In genomic region chr5:92761615-92762353, GRCm38 (mm10) we compare ENCODE assay signal across 24 mouse cellular contexts.
DNase-seq lines count a peak whose midpoint lies in the region; ATAC-seq and TF ChIP-seq lines count a peak whose summit lies in the region.
"Had no signal": no experiment of that assay in that cellular context is flagged by ENCODE, and none has a peak within 500 bp of the region (broad histone marks: within the 10 kb centered on the region; RNA-seq: fewer than 3 reads in every experiment).

No protein-coding gene starts in this region.

- peak overlapping the region; percentile 84 for H3K27ac ChIP-seq in heart, embryonic 13.5 days (replicated peaks)
- H3K27ac ChIP-seq in kidney, embryonic 15.5 days = peak overlapping the region; percentile 52; the same call in 1 of the 2 replicates
- no peak overlapping the region for H3K27ac ChIP-seq in kidney, embryonic 14.5 days (ENCODE audit: low read depth, low read length)
- no peak overlapping the region for H3K27ac ChIP-seq in lung, embryonic 14.5 days (ENCODE audit: low read depth)
- H3K27ac ChIP-seq in small intestine, adult 2 months (ENCODE audit: insufficient read depth, low read depth, low read length) = peak overlapping the region; percentile 91
- H3K27ac ChIP-seq: forebrain, embryonic 13.5 days; hindbrain, embryonic 13.5 days; liver, embryonic 15.5 days had no signal

- ATAC-seq in heart, embryonic 13.5 days (ENCODE audit: extremely low read depth, insufficient number of reproducible peaks, low FRiP score, low TSS enrichment) = no peak
- ATAC-seq in kidney, embryonic 15.5 days (replicated peaks; ENCODE audit: low FRiP score) = no peak
- ATAC-seq in kidney, embryonic 14.5 days (ENCODE audit: low FRiP score, low TSS enrichment) = no peak
- ATAC-seq in lung, embryonic 14.5 days (ENCODE audit: insufficient read depth) = 0 out of 2 replicates have a peak, but pooled peaks have one; percentile 29
- ATAC-seq: CD4-positive, CD25-positive, alpha-beta regulatory T cell, adult 4 months; forebrain, embryonic 13.5 days had no signal

- peaks cover 34% of the 10 kb centered on the region for H3K4me1 ChIP-seq in heart, embryonic 13.5 days
- H3K4me1 ChIP-seq in kidney, embryonic 15.5 days = peaks cover 33% of the 10 kb centered on the region
- H3K4me1 ChIP-seq in kidney, embryonic 14.5 days (ENCODE audit: control insufficient read depth, insufficient read depth, low read length) = peaks cover 11% of the 10 kb centered on the region
- H3K4me1 ChIP-seq in lung, embryonic 14.5 days (ENCODE audit: insufficient read depth) = 0 out of 2 replicates have a peak, but pooled peaks cover 5% of the 10 kb centered on the region
- peaks cover 16% of the 10 kb centered on the region; the same call in 1 of the 2 replicates for H3K4me1 ChIP-seq in small intestine, adult 2 months (ENCODE audit: control insufficient read depth, insufficient read depth, insufficient read length, low read length)
- H3K4me1 ChIP-seq: forebrain, embryonic 13.5 days; hindbrain, embryonic 13.5 days; liver, embryonic 15.5 days had no signal

- H3K27me3 ChIP-seq in heart, embryonic 13.5 days (replicated peaks) = no peaks in the 10 kb centered on the region
- no peaks in the 10 kb centered on the region for H3K27me3 ChIP-seq in kidney, embryonic 15.5 days
- no peaks in the 10 kb centered on the region for H3K27me3 ChIP-seq in kidney, embryonic 14.5 days (ENCODE audit: control insufficient read depth, insufficient read depth, low read length)
- no peaks in the 10 kb centered on the region for H3K27me3 ChIP-seq in lung, embryonic 14.5 days (ENCODE audit: insufficient read depth, low read length)
- no peaks in the 10 kb centered on the region for H3K27me3 ChIP-seq in small intestine, adult 2 months (ENCODE audit: control insufficient read depth, insufficient read depth, low read length)
- H3K27me3 ChIP-seq: forebrain, embryonic 13.5 days; hindbrain, embryonic 13.5 days; liver, embryonic 15.5 days had no signal

- no peak for DNase-seq in heart, postnatal 4 days
- DNase-seq in lung, embryonic 14.5 days = no peak
- DNase-seq in lung, postnatal 36 days = no peak
- DNase-seq: adrenal gland, postnatal 14 days; cerebellum, adult 11 months; cerebellum, adult 9-10 months; cerebellum, postnatal 36 days; gastrocnemius, postnatal 14 days; kidney, adult 18-20 months; layer of hippocampus, postnatal 36 days; left cerebral cortex, postnatal 4 days; lung, postnatal 10 days; midbrain, embryonic 14.5 days; right cerebral cortex, postnatal 4 days; thymus, adult 2 months; thymus, postnatal 36 days had no signal

- H3K9ac ChIP-seq in heart, embryonic 13.5 days = no peak overlapping the region
- no peak overlapping the region for H3K9ac ChIP-seq in kidney, embryonic 15.5 days
- no peak overlapping the region for H3K9ac ChIP-seq in kidney, embryonic 14.5 days (ENCODE audit: low read depth, low read length)
- no peak overlapping the region for H3K9ac ChIP-seq in lung, embryonic 14.5 days
- H3K9ac ChIP-seq: forebrain, embryonic 13.5 days; hindbrain, embryonic 13.5 days; liver, embryonic 15.5 days had no signal

- no peak for TF ChIP-seq CTCF in lung, embryonic 14.5 days (IDR thresholded peaks at IDR 0.05; ENCODE audit: low read depth)
- TF ChIP-seq CTCF in small intestine, adult 2 months (IDR thresholded peaks at IDR 0.05; ENCODE audit: extremely low read depth, insufficient read length, insufficient replicate concordance, low read depth, low read length) = no peak

- H3K4me2 ChIP-seq in heart, embryonic 13.5 days = no peak overlapping the region
- H3K4me2 ChIP-seq in kidney, embryonic 15.5 days = no peak overlapping the region
- H3K4me2 ChIP-seq in kidney, embryonic 14.5 days (replicated peaks; ENCODE audit: low read depth, low read length) = no peak overlapping the region
- no peak overlapping the region for H3K4me2 ChIP-seq in lung, embryonic 14.5 days
- H3K4me2 ChIP-seq: forebrain, embryonic 13.5 days; hindbrain, embryonic 13.5 days; liver, embryonic 15.5 days had no signal

- no peak for TF ChIP-seq POLR2A in small intestine, adult 2 months (IDR thresholded peaks at IDR 0.05; ENCODE audit: low read depth, low read length)

- WGBS in heart, embryonic 13.5 days = 62% methylated on average over 9 of the region's 9 CpGs
- 50% methylated on average over 9 of the region's 9 CpGs for WGBS in kidney, embryonic 15.5 days
- 55% methylated on average over 9 of the region's 9 CpGs for WGBS in kidney, embryonic 14.5 days
- WGBS in lung, embryonic 14.5 days = 54% methylated on average over 9 of the region's 9 CpGs
- WGBS in small intestine, adult 2 months = 38% methylated on average over 9 of the region's 9 CpGs

- H3K9me3 ChIP-seq in heart, embryonic 13.5 days = no peaks in the 10 kb centered on the region
- no peaks in the 10 kb centered on the region for H3K9me3 ChIP-seq in kidney, embryonic 15.5 days (replicated peaks)
- H3K9me3 ChIP-seq in kidney, embryonic 14.5 days (ENCODE audit: control insufficient read depth, low read length) = no peaks in the 10 kb centered on the region
- H3K9me3 ChIP-seq in lung, embryonic 14.5 days (ENCODE audit: low read depth, low read length) = no peaks in the 10 kb centered on the region
- H3K9me3 ChIP-seq: forebrain, embryonic 13.5 days; hindbrain, embryonic 13.5 days; liver, embryonic 15.5 days had no signal

- H3K36me3 ChIP-seq in heart, embryonic 13.5 days = no peaks in the 10 kb centered on the region
- H3K36me3 ChIP-seq in kidney, embryonic 15.5 days = no peaks in the 10 kb centered on the region
- no peaks in the 10 kb centered on the region for H3K36me3 ChIP-seq in kidney, embryonic 14.5 days (ENCODE audit: control insufficient read depth, insufficient read depth, low read length)
- no peaks in the 10 kb centered on the region for H3K36me3 ChIP-seq in lung, embryonic 14.5 days (ENCODE audit: insufficient read depth)
- H3K36me3 ChIP-seq in small intestine, adult 2 months (ENCODE audit: control insufficient read depth, insufficient read depth, low read length) = no peaks in the 10 kb centered on the region
- H3K36me3 ChIP-seq: hindbrain, embryonic 13.5 days; liver, embryonic 15.5 days had no signal

- no peak overlapping the region for H3K4me3 ChIP-seq in heart, embryonic 13.5 days
- H3K4me3 ChIP-seq in kidney, embryonic 15.5 days (replicated peaks) = no peak overlapping the region
- H3K4me3 ChIP-seq in kidney, embryonic 14.5 days (ENCODE audit: low read length) = no peak overlapping the region
- no peak overlapping the region for H3K4me3 ChIP-seq in lung, embryonic 14.5 days (ENCODE audit: low read depth, low read length)
- H3K4me3 ChIP-seq in small intestine, adult 2 months (ENCODE audit: low read depth, low read length) = no peak overlapping the region
- H3K4me3 ChIP-seq: forebrain, embryonic 13.5 days; hindbrain, embryonic 13.5 days; liver, embryonic 15.5 days had no signal

Comparison
In these comparisons a context has a peak if more than half of its experiments do, and no peak if none do; other contexts are left out.
1. H3K27ac ChIP-seq: peak in heart, embryonic 13.5 days (single experiment), kidney, embryonic 15.5 days (single experiment) and small intestine, adult 2 months (single experiment); none in kidney, embryonic 14.5 days (single experiment) and lung, embryonic 14.5 days (single experiment).